Mouse (Mus musculus) frontal cortex, postnatal 14 days (tissue): ENCODE results near the gene Prkd3.

Source experiments
- DNase-seq, 2 experiments: peaks; one replicate each; pipeline ENCODE4 v3.0.0; 2022; ENCODE audit warnings: low spot score in 2 of 2

The Prkd3 gene

DNA sequence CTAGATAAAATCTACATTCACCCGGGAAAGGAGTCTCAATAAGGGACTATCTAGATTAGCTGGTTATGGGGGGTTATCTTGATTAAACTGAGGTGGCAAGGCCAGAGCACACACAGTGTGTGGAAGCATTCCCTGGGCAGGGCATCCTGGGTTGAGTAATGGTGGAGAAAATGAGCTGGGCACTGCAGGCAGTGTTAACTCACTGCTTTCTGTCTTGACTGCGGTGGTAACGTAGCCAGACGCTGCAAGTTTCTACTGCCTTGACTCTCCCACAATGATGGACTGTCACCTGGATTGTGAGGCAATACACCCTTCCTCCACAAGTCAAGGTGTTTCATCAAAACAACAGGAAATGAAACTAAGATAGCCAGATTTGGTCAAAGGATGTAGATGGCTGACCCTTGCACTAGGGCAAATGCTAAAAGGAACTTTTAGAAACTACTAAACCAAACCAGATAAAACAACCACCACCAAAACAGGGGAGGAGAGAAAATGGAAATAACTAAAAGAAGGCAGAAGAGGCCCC lies 20.8 kb downstream of the Prkd3 start:
- DNase-seq, result no peak

- DNase-seq, result no peak
Measured at GRCm38 (mm10) chr17:78999189-78999588, 21.4 kb downstream of the Prkd3 start.

DNA sequence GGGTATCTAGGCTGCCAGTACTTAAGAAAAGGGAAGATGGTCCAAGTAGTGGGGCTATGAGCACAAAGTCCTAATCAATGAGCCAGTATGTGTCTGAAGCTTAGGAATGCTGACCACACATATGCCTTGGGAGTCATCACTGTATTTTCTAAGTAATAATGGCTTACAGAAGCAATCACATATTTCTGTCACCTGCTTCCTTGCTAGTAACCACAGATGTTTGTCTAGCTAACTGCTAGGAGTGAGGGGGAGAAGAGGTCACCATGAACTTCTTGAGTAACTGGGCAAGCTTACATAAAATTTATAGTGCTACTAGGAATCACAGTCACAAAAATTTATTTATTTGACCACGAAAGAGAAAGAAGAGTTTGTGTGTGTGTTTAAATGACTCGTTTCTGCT lies 22.5 kb downstream of the Prkd3 start:
- no peak for DNase-seq

- no peak for DNase-seq
Measured at GRCm38 (mm10) chr17:78994931-78995820, 25.4 kb downstream of the Prkd3 start.

GRCm38 (mm10) chr17:78994382-78994781 lies 26.2 kb downstream of the Prkd3 start:
- DNase-seq, result no peak

DNA sequence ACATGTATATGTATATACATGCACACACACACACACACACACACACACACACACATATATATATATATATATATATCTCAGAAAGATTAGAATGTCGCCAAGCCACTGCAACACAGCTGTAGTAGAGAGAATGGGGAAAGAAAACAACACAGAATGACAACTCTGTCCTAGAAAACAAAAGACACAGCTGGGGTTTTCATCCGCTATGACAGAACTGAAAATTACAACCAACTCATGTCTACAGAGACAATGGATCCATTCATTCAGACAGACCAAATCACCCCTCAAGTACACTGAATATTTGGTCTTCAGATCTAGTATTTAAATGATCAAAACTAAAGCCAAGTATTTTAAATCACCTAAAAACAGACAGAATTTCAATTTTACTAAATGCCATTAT lies 26.9 kb downstream of the Prkd3 start:
- no peak for DNase-seq

DNA sequence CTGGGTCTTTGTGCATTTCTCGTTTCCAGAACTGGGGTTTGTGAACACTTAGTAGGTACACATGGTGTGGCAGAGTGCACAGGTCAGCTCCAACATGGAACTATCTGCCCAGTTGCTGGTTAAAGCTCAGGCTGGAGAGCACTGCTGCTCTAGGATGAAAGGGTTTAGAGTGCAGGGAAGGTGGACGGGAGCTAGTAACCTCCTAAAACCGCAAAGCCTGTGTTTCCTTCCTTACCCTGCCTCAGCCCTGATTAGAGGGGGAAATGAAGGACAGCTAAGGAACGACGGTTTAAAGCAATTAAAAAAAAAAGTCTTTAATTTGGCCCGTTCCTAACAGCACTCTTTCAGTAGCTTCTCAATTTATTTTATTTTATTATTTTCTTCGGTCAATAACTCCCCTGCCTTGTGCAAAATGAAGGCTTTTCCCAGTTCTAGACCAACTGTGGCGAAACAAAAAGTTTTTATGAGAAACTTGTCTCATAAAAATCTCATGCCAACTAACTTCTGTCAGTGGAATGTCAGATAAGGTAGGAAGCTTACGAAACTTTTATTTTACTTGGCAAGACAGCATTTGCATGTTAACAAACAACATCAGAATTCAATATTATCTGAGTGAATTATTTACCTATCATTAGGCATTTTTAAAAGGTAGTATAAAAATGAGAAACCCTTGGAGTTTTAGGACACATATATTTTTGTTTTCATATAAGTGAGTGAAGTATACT lies 28.2 kb downstream of the Prkd3 start:
- no peak for DNase-seq

DNA sequence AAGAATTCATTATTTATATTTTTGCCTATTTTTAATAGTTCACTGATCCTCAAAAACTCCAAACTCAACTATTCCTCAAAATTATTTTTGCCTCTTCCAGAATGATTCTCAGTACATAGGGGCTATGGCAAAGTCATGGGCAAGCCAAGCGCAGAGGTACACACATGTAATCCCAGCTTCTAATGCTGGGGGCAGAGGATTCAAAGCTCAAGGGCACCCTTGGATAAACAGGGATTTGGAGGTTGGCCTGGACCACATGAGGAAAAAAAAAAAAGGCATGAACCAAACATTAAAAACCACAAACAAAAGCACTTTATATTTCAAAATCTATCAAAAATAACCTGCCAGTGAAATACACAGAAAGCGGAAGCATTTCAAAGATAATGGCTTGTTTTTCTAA lies 29.1 kb downstream of the Prkd3 start:
- no peak for DNase-seq

GRCm38 (mm10) chr17:78989015-78989414 lies 31.6 kb downstream of the Prkd3 start:
- DNase-seq, result no peak

GRCm38 (mm10) chr17:78983736-78984135 lies 36.9 kb downstream of the Prkd3 start:
- no peak for DNase-seq

GRCm38 (mm10) chr17:78983166-78983565 lies 37.5 kb downstream of the Prkd3 start:
- no peak for DNase-seq

DNA sequence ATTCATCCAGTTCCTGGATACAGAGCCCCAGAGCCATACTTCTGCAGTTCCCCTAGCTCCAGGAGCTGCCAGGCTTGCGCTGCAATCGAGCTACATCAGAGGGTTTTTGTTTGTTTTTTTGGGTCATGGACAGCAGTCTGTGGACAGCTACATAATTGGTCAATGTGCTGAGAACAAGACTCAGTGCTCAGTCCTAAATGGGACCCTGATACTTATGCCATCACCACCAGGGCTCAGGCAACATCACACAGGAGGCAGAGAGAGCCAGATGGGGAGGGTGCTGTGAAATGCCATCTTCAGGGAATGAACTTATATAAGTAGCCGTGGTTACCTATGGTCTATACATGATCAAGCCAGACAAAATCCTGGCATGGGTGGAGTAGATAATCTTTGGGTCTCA lies 52.1 kb downstream of the Prkd3 start:
- no peak for DNase-seq

GRCm38 (mm10) chr17:78966092-78966883 lies 54.3 kb downstream of the Prkd3 start:
- no peak for DNase-seq

DNA sequence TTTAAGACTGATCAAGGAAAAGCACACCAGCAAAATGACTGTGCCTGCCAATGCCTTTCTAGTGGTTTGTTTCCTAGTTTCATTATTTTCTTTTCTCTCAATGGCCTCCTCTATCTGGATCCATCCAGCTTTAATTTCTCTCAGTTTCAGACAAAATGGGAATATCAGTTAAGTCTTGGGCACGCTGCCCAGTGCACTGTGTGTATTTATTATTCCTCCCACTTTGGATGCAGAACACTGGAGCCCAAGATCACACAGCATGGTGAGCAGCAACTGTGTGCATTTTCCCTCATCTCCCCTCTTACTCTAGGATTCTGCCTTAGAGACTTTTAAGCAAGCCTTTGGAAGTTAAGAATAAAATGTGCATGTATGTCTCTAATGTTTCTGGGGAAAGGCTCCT lies 56.2 kb downstream of the Prkd3 start:
- DNase-seq, result peak in 1 of 2 experiments; percentile 29

DNA sequence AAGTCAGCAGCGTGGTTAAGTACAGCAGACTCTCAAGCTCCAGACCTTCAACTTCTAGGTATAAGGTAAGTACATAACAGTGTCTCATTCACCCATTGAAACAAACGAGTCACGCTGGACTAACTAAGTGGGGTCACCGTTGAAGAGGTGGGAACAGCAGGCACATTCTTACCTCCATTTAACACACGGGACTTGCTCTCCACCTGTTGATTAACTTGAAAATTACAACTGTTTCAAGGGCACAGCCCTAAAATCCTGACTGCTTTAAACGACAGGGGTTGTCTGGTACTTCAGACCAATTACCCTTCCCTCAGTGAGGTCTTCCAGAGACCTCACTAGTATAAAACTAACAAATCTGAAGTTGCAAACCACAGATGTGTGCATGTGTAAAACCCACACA lies 61.1 kb downstream of the Prkd3 start:
- DNase-seq, result no peak

DNA sequence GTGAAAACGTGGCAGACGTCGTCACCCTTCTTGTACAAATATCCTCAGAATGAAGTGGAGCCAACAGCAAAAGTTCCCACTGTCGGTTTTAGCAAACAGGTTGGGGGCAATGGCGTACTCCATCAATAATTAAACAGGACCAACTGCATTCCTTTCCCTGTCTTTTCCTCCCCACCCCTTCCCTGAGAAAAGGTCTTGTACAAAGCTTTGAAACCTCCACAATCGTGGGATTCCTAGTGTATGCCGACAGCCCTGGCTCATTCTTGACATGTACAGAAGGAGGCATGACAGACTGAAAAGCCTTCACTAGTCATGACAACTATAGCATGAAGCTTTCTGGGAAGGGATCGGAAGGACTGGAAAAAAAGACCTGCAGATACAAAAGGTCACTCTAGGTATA lies 67.4 kb downstream of the Prkd3 start:
- no peak for DNase-seq

GRCm38 (mm10) chr17:78952070-78952469 lies 68.5 kb downstream of the Prkd3 start:
- DNase-seq, result no peak

- no peak for DNase-seq
Measured at GRCm38 (mm10) chr17:78951225-78951624, 69.4 kb downstream of the Prkd3 start.

- no peak for DNase-seq
Measured at GRCm38 (mm10) chr17:78942579-78942978, 78.0 kb downstream of the Prkd3 start.

DNA sequence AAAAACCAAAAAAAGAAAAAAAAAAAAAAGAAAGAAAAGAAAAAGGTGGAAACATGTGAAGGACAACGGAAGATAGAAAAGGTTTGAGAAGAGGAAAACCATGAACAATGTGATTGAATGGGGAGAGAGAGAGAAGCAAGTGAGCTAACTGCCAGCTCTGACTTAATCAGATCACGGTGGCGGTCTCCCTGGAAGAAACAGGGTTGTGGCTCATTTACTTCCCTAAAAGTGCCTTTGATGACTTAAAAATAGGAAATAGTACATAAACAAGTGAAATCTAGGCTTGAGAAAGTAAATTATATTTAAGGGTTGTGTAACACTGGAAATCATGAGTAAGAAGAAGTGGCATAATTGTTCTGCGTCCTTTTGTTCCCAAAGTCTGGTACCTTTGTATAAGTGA lies 81.7 kb downstream of the Prkd3 start:
- DNase-seq, result no peak

GRCm38 (mm10) chr17:78937229-78937853 lies 83.3 kb downstream of the Prkd3 start:
- no peak for DNase-seq
